Mouse (Mus musculus) monocyte, adult 2 months (primary cell): ENCODE results near the gene Doxl2.
"Not testable (repeated sequence)": the region's sequence is repeated elsewhere in the genome, so short reads cannot be mapped to it uniquely, and the experiment has no call there.

Experiments
- DNase-seq, 2 experiments: peaks; one replicate each; pipeline ENCODE4 v3.0.0; 2022; ENCODE audit warnings: low spot score in 2 of 2, low read depth in 1 of 2

Gene Doxl2

GRCm38 (mm10) chr6:48974663-48975062, at the start of gene Doxl2:
TSS of gene Doxl2 (plus strand) at chr6:48974963.
- DNase-seq: no peak

GRCm38 (mm10) chr6:48929595-48929994, 45.2 kb upstream of the Doxl2 start, which contains the start of gene 1600015I10Rik:
TSS of gene 1600015I10Rik (plus strand) at chr6:48929895.
- no peak for DNase-seq

GRCm38 (mm10) chr6:48949596-48949995, 25.2 kb upstream of the Doxl2 start:
- DNase-seq: no peak

- DNase-seq: no peak
These were observed 24.1 kb upstream of the Doxl2 start for GRCm38 (mm10) chr6:48950676-48951075.

- no peak for DNase-seq
These were observed 23.1 kb upstream of the Doxl2 start for GRCm38 (mm10) chr6:48951630-48952029.

- DNase-seq: no peak
These were observed 21.5 kb upstream of the Doxl2 start for GRCm38 (mm10) chr6:48953220-48953619.

- DNase-seq: no peak
These were observed 20.6 kb upstream of the Doxl2 start for GRCm38 (mm10) chr6:48954211-48954610.

- DNase-seq: no peak
These were observed 19.8 kb upstream of the Doxl2 start for GRCm38 (mm10) chr6:48954946-48955345.

GRCm38 (mm10) chr6:48956785-48957184, 18.0 kb upstream of the Doxl2 start:
- DNase-seq: no peak

- no peak for DNase-seq
These were observed 16.7 kb upstream of the Doxl2 start for GRCm38 (mm10) chr6:48958053-48958452.

GRCm38 (mm10) chr6:48959151-48959550, 15.6 kb upstream of the Doxl2 start:
- DNase-seq: not testable (repeated sequence)

GRCm38 (mm10) chr6:48966696-48967095, 8.1 kb upstream of the Doxl2 start:
- DNase-seq: not testable (repeated sequence)

GRCm38 (mm10) chr6:48967868-48968267, 6.9 kb upstream of the Doxl2 start:
- peak in 1 of 2 experiments; percentile 5 for DNase-seq

- DNase-seq: no peak
These were observed 4.9 kb downstream of the Doxl2 start for GRCm38 (mm10) chr6:48979616-48980015.

GRCm38 (mm10) chr6:48982305-48982704, 7.5 kb downstream of the Doxl2 start:
- DNase-seq: no peak

- DNase-seq: no peak
These were observed 11.8 kb downstream of the Doxl2 start, which contains the start of gene Svs1 for GRCm38 (mm10) chr6:48986444-48986990. TSS of gene Svs1 (plus strand) at chr6:48986861.

GRCm38 (mm10) chr6:48989971-48990370, 15.2 kb downstream of the Doxl2 start:
- DNase-seq: no peak

- no peak for DNase-seq
These were observed 17.2 kb downstream of the Doxl2 start for GRCm38 (mm10) chr6:48991991-48992390.

GRCm38 (mm10) chr6:48998186-48998585, 23.4 kb downstream of the Doxl2 start:
- DNase-seq: no peak

GRCm38 (mm10) chr6:48998796-48999195, 24.0 kb downstream of the Doxl2 start:
- no peak for DNase-seq

- no peak for DNase-seq
These were observed 28.6 kb downstream of the Doxl2 start for GRCm38 (mm10) chr6:49003381-49003780.

GRCm38 (mm10) chr6:49007981-49008380, 33.2 kb downstream of the Doxl2 start:
- DNase-seq: no peak

GRCm38 (mm10) chr6:49008420-49009160, 33.8 kb downstream of the Doxl2 start:
- no peak for DNase-seq
